Mouse (Mus musculus) hindbrain, embryonic 11.5 days (tissue): Measurements from ENCODE around the gene Clcnka. TPM values are rescaled to one million over a fixed set of nuclear protein-coding genes. Genes with fewer than 3 reads are reported as not detected.

Experiments
- ATAC-seq: fragments of 200-750 bp; cut with Nextera tagmentation; 2 replicates; pipeline ENCODE4 v1.8.0; 2017; ENCODE audit warnings: mild to moderate bottlenecking, moderate TSS enrichment, moderate library complexity; ENCODE audit not compliant: low FRiP score
- DNase-seq: peaks from one replicate; pipeline ENCODE4 v3.0.0-alpha.2; 2015; ENCODE audit warnings: low spot score
- H3K27ac ChIP-seq: fragments of 300-500 bp; sonication (generic); 2 replicates; pipeline ENCODE4 v1.5.1; 2014; ENCODE audit warnings: mild to moderate bottlenecking, low read depth, low read length
- H3K27me3 ChIP-seq: fragments of 300-500 bp; sonication (generic); 2 replicates; pipeline ENCODE4 v1.6.1; 2014; ENCODE audit warnings: mild to moderate bottlenecking, low read length, moderate library complexity, mixed read lengths; ENCODE audit not compliant: control insufficient read depth, insufficient read depth
- H3K36me3 ChIP-seq: fragments of 300-500 bp; sonication (generic); 2 replicates; pipeline ENCODE4 v1.6.1; 2014; ENCODE audit warnings: mild to moderate bottlenecking, low read length, moderate library complexity, mixed read lengths; ENCODE audit not compliant: control insufficient read depth, insufficient read depth
- H3K4me1 ChIP-seq: fragments of 300-500 bp; sonication (generic); replicated peaks from 2 replicates; pipeline ENCODE4 v1.6.1; 2014; ENCODE audit warnings: low read length, mixed read lengths; ENCODE audit not compliant: control insufficient read depth, insufficient read depth
- H3K4me2 ChIP-seq: fragments of 300-500 bp; sonication (generic); replicated peaks from 2 replicates; pipeline ENCODE4 v1.6.1; 2014; ENCODE audit warnings: mild to moderate bottlenecking, low read depth, low read length
- H3K4me3 ChIP-seq: fragments of 300-500 bp; sonication (generic); 2 replicates; pipeline ENCODE4 v1.5.1; 2014; ENCODE audit warnings: low read depth, low read length
- H3K9ac ChIP-seq: fragments of 300-500 bp; sonication (generic); 2 replicates; pipeline ENCODE4 v1.6.1; 2014; ENCODE audit warnings: low read depth, low read length
- H3K9me3 ChIP-seq: fragments of 300-500 bp; sonication (generic); 2 replicates; pipeline ENCODE4 v1.6.1; 2016; ENCODE audit warnings: low read length; ENCODE audit not compliant: control insufficient read depth
- WGBS: fragments of 180-500 bp; shearing (Covaris S2); extraction: QIAGEN DNeasy Blood & Tissue Kit; methylation state at CpG from one replicate; pipeline ENCODE4 v1.1.7; 2014; 5-methylcytosine and 5-hydroxymethylcytosine counted together
- polyA plus RNA-seq: library from polyadenylated mRNA; unstranded; fragments of >200 nt; fragmentation: Nextera tagmentation; extraction: Ambion mirVana; gene quantifications from 2 replicates; pipeline ENCODE4 v1.2.1, GENCODE M21; 2014

Clcnka gene
- polyA plus RNA-seq, 1 experiment from 2014 or later: 0.22 TPM

DNA sequence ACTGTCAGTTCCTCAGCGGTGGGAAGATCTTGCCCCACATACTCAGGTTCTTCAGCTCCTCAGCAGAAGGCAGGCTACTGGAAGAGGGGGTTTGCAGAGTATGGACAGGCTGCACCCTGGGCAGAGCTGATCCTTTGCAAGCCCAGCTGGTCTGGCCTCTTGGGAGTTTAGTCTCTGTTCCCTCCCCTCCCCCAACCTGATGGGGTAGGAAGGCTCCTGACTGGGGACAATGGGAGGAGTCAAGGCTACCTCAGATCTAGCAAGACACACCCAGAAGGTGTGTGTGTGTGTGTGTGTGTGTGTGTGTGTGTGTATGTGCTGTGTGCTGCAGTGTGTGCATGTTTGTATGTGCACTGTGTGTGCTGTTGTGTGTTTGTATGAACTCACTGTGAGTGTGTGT lies 59.7 kb downstream of the Clcnka start:
- Histone ChIP-seq H3K4me2 (no peak overlapping the region), H3K27ac (no peak overlapping the region)
- peak; percentile 52 for DNase-seq

DNA sequence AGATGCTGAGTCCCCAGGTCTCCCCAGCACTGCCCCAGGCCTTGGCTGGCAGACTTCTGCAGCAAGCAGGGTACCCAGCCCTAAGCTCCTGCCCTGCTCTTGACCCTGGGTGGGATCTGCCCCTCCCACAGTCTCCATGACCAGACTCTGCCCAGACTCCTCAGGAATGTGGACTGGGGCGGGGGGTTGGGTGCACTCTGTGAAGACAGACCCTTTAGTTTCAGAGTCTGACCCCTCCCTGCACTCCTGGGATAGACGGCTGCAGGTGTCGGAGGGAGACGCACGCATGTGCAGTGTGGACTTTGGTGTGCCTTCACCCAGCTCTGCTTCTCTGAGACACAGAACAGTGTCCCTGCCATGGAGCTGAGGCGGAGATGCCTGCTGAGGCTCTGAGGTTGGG lies 60.5 kb downstream of the Clcnka start:
- peak; percentile 27 for DNase-seq
- H3K4me2 ChIP-seq: no peak overlapping the region
- H3K36me3 ChIP-seq: no peaks in the 10 kb centered on the region
- no peak overlapping the region for H3K9ac ChIP-seq
- ATAC-seq: no peak
- peaks cover 6% of the 10 kb centered on the region; the same call in 1 of the 2 replicates for H3K4me1 ChIP-seq
- no peak overlapping the region for H3K4me3 ChIP-seq
- H3K9me3 ChIP-seq: no peaks in the 10 kb centered on the region
- H3K27ac ChIP-seq: no peak overlapping the region
- 34% methylated on average over 6 of the region's 6 CpGs for WGBS
- H3K27me3 ChIP-seq: no peaks in the 10 kb centered on the region; the same call in 1 of the 2 replicates

More for the DNA sequence above, 59.7 kb downstream of the Clcnka start:
- H3K9ac ChIP-seq: no peak overlapping the region
- H3K9me3 ChIP-seq: no peaks in the 10 kb centered on the region
- no peaks in the 10 kb centered on the region; the same call in 1 of the 2 replicates for H3K27me3 ChIP-seq
- H3K4me1 ChIP-seq: peaks cover 6% of the 10 kb centered on the region; the same call in 1 of the 2 replicates
- WGBS: 25% methylated on average over 1 of the region's 1 CpGs
- H3K36me3 ChIP-seq: no peaks in the 10 kb centered on the region
- no peak for ATAC-seq
- no peak overlapping the region for H3K4me3 ChIP-seq

DNA sequence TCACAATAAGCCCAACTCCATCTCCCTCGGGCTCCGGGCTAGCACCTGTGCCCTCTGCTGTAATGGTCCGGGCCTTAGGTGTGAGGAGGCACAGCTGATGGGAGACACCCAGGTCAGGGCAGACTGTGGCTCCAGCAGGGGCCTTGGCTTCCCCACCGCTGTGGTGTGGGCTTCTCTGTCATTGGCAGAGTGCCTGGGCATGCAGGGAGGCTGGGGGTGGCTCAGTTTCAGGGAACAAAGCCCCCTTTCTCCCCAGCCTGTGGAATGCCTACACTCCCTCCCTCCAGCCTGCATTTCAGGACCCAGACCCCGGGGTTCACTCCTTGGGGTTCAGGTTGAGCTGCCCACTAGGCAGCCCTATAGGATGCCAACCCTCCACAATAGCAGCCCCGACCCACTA lies 62.3 kb downstream of the Clcnka start:
- H3K36me3 ChIP-seq: no peaks in the 10 kb centered on the region
- ATAC-seq: no peak
- 0 out of 2 replicates have a peak overlapping the region, but pooled peaks have one; percentile 23 for H3K9ac ChIP-seq
- H3K27ac ChIP-seq: peak overlapping the region; percentile 80
- no peak overlapping the region for H3K4me3 ChIP-seq
- 0 out of 2 replicates have a peak, but pooled peaks cover 6% of the 10 kb centered on the region for H3K4me1 ChIP-seq
- H3K4me2 ChIP-seq: no peak overlapping the region
- no peaks in the 10 kb centered on the region; the same call in 1 of the 2 replicates for H3K27me3 ChIP-seq
- no peaks in the 10 kb centered on the region for H3K9me3 ChIP-seq
- 71% methylated on average over 6 of the region's 6 CpGs for WGBS
- DNase-seq: no peak

DNA sequence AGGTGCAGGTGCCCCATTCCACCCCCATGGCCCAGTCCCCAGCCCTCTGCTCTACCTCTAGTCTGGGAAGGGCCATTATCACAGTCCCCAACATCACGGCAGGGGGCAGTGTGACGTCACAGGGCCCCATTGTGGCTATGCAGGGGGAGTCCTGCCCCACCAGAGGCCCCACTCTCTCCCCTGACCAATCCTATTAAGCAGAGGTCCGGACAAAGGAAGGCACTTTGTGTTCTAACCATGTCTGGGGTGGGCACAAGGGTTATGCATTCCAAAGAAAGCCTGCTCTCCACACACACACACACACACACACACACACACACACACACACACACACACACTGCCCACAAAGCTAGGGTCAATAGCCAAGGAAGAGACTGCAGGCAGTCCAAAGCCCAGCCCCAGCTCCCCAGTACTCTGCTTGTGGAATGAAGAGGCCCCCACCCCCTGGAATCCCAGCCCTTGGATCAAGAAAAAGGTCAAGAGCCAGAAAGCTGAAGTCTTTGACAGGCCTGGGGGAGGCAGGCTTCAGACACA lies 63.2 kb downstream of the Clcnka start:
- 0 out of 2 replicates have a peak, but pooled peaks cover 6% of the 10 kb centered on the region for H3K4me1 ChIP-seq
- ATAC-seq: peak; percentile 86

DNA sequence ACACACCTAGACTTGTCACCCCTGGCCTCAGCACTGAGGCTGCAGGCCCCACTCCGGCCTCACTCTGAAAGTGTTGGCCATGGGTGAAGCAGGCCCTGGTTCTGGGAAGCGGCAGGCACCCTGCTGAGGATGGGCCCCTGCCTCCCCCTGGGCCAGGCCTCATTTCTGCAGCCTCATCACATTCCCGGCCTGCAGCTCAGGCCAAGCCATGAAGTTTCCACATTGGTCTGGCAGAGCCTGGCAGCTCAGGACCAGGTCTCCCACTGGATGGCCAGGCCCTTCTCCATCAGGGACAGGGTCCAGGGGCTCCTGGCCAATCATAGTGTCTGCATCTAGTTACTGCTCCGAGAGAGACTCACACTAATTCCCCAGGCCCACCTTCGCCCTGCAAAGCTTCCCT lies 63.8 kb downstream of the Clcnka start:
- Histone ChIP-seq H3K4me3 (no peak overlapping the region), H3K4me2 (no peak overlapping the region), H3K27me3 (no peaks in the 10 kb centered on the region; the same call in 1 of the 2 replicates), H3K36me3 (no peaks in the 10 kb centered on the region), H3K27ac (peak overlapping the region; percentile 80), H3K9ac (no peak overlapping the region), H3K4me1 (0 out of 2 replicates have a peak, but pooled peaks cover 6% of the 10 kb centered on the region), H3K9me3 (no peaks in the 10 kb centered on the region)
- no peak for DNase-seq
- 45% methylated on average over 5 of the region's 5 CpGs for WGBS
- ATAC-seq: no peak

More for the DNA sequence above, 63.2 kb downstream of the Clcnka start:
- Histone ChIP-seq H3K27ac (peak overlapping the region; percentile 80), H3K27me3 (no peaks in the 10 kb centered on the region; the same call in 1 of the 2 replicates), H3K4me3 (no peak overlapping the region), H3K4me2 (no peak overlapping the region), H3K9ac (no peak overlapping the region), H3K36me3 (no peaks in the 10 kb centered on the region), H3K9me3 (no peaks in the 10 kb centered on the region)
- 5% methylated on average over 3 of the region's 3 CpGs for WGBS
- DNase-seq: peak; percentile 79

Other genes with a start within 250 kb of the Clcnka start
- gene Rsg1, start 184.8 kb downstream of the Clcnka start, polyA plus RNA-seq: 6.3 and 6.8 TPM in 2 replicates
- 2.1 and 3.1 TPM in 2 replicates for gene Arhgef19, start 159.2 kb downstream of the Clcnka start, polyA plus RNA-seq
- 0.82 and 1.1 TPM in 2 replicates for gene Epha2, start 97.5 kb downstream of the Clcnka start, polyA plus RNA-seq
- gene Fam131c, start 30.5 kb downstream of the Clcnka start, polyA plus RNA-seq: 0.69 and 0.91 TPM in 2 replicates
- gene Clcnkb, start 17.3 kb upstream of the Clcnka start, polyA plus RNA-seq: not detected in 2 replicates
- not detected in 2 replicates for gene Hspb7, start 22.1 kb upstream of the Clcnka start, polyA plus RNA-seq
- not detected in 2 replicates for gene Srarp, start 37.4 kb upstream of the Clcnka start, polyA plus RNA-seq
- 38.9 and 40.4 TPM in 2 replicates for gene Zbtb17, start 45.9 kb upstream of the Clcnka start, polyA plus RNA-seq
- 17.6 and 22.0 TPM in 2 replicates for gene Spen, start 139.9 kb upstream of the Clcnka start, polyA plus RNA-seq
- 29.1 and 31.1 TPM in 2 replicates for gene Fblim1, start 207.4 kb upstream of the Clcnka start, polyA plus RNA-seq
- gene Tmem82, start 219.9 kb upstream of the Clcnka start, polyA plus RNA-seq: 0.33 and 0.52 TPM in 2 replicates
- gene Slc25a34, start 225.1 kb upstream of the Clcnka start, polyA plus RNA-seq: not detected in 2 replicates